Mouse (Mus musculus): ENCODE measurements at regions not wholly inside any gene's neighbourhood (a gene's known extent, or its start where the extent isn't known, plus 50 kb on each side); places are given as distances from the start of the nearest gene placed in this dataset.
A peak's percentile ranks its signal among the peaks of the same experiment; 100 is the strongest.
"Not testable (repeated sequence)": the region's sequence is repeated elsewhere in the genome, so short reads cannot be mapped to it uniquely, and the experiment has no call there.

DNA sequence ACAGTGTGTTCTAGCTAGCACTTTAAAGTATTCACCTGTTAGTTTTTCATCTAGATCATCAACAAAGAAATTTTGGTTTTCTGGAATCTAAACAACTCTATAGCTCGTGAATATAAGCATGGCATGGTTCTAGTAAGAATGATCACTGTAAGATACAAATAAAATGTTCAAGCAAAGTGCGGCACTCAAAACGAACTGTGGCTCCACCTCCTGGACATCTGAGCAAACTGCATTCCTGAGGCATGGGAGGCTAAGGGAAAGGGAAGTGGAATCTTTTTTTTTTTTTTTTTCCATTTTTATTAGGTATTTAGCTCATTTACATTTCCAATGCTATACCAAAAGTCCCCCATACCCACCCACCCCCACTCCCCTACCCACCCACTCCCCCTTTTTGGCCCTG is 276.9 kb upstream of the Tacstd2 start:
- TF ChIP-seq CTCF (IDR thresholded peaks at IDR 0.05; ENCODE audit: insufficient read depth, low read length) = peak; percentile 54
- H3K4me3 ChIP-seq (replicated peaks; ENCODE audit: extremely low read depth, low read depth, low read length); DNase-seq; H3K4me1 ChIP-seq (ENCODE audit: control insufficient read depth, insufficient read depth, low read length): not testable (repeated sequence)
- WGBS = 9% methylated on average over 3 of the region's 3 CpGs

DNA sequence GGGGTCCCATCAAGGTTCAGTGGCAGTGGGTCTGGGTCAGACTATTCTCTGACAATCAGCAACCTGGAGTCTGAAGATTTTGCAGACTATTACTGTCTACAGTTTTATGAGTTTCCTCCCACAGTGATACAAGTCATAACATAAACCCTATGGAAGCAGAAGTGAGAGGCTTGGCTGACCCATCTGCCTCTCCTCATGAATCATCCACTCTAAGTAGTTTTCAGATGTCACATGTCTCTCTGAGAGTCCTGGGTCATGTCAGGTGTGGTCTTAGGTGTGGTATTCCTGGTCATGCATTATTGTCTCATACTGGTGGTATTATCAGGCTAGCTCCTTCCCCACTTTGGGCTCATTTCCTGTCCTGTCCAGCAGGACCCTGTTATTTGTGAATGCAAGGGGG is 255.8 kb upstream of the Tacstd2 start:
- Histone ChIP-seq H3K4me3 (replicated peaks; ENCODE audit: extremely low read depth, low read depth, low read length) (no peak overlapping the region), H3K4me1 (ENCODE audit: control insufficient read depth, insufficient read depth, low read length) (no peaks in the 10 kb centered on the region)
- TF ChIP-seq POLR2A (IDR thresholded peaks at IDR 0.05; ENCODE audit: borderline replicate concordance, extremely low read depth, low read depth, low read length) (no peak), CTCF (IDR thresholded peaks at IDR 0.05; ENCODE audit: insufficient read depth, low read length) (no peak)
- DNase-seq = no peak

DNA sequence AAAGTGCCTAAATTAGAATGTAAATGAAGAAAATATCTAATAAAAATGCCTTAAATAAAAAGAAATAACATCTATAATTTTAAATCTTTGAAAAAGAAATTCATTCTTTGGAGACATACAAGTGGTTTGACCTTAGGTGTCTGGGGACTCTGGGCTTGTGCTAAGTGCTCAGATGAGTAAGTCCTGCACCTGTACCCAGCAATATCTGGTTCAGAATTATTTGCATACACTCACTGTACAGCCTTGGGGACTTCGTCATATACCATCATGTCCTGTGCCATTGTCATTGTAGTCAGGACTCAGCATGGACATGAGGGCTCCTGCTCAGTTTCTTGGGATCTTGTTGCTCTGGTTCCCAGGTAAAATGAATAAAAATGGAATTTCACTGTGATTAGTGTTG is 255.1 kb upstream of the Tacstd2 start:
- no peaks in the 10 kb centered on the region for H3K4me1 ChIP-seq (ENCODE audit: control insufficient read depth, insufficient read depth, low read length)
- DNase-seq = no peak
- H3K4me3 ChIP-seq (replicated peaks; ENCODE audit: extremely low read depth, low read depth, low read length) = no peak overlapping the region
- TF ChIP-seq CTCF (IDR thresholded peaks at IDR 0.05; ENCODE audit: insufficient read depth, low read length) (no peak), POLR2A (IDR thresholded peaks at IDR 0.05; ENCODE audit: borderline replicate concordance, extremely low read depth, low read depth, low read length) (no peak)
- 76% methylated on average over 1 of the region's 1 CpGs for WGBS

- Histone ChIP-seq H3K4me1 (ENCODE audit: control insufficient read depth, insufficient read depth, low read length) (no peaks in the 10 kb centered on the region), H3K4me3 (replicated peaks; ENCODE audit: extremely low read depth, low read depth, low read length) (no peak overlapping the region)
- no peak for DNase-seq
- TF ChIP-seq CTCF (IDR thresholded peaks at IDR 0.05; ENCODE audit: insufficient read depth, low read length) (no peak), POLR2A (IDR thresholded peaks at IDR 0.05; ENCODE audit: borderline replicate concordance, extremely low read depth, low read depth, low read length) (no peak)
- 71% methylated on average over 7 of the region's 7 CpGs for whole genome bisulfite sequencing
Measured at GRCm38 (mm10) chr6:67787091-67787765, 251.6 kb upstream of the Tacstd2 start.

DNA sequence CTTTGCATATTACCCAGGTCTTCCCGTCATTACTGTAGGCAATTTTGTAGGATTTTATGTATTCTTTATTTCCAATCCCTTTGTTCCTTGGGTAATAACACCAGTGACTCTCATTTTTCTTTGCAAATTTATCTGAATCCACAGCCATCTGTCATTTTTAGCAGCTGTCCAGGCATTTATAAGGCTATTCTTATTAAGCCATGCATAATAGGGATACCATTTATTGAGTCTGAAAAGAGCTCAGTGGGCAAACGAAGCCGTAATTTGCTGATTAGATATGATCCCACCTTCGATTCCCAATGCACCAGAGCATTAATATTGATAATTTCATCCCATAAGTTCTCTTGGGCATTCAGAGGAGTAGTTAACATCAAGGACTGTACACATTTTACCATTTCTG is 243.3 kb upstream of the Tacstd2 start:
- Histone ChIP-seq H3K4me1 (ENCODE audit: control insufficient read depth, insufficient read depth, low read length) (no peaks in the 10 kb centered on the region), H3K4me3 (replicated peaks; ENCODE audit: extremely low read depth, low read depth, low read length) (no peak overlapping the region)
- TF ChIP-seq CTCF (IDR thresholded peaks at IDR 0.05; ENCODE audit: insufficient read depth, low read length) = no peak
- TF ChIP-seq POLR2A (IDR thresholded peaks at IDR 0.05; ENCODE audit: borderline replicate concordance, extremely low read depth, low read depth, low read length) = no peak
- DNase-seq = no peak
- whole genome bisulfite sequencing = 75% methylated on average over 4 of the region's 4 CpGs

- 82% methylated on average over 1 of the region's 1 CpGs for WGBS
- H3K4me1 ChIP-seq (ENCODE audit: control insufficient read depth, insufficient read depth, low read length); DNase-seq; H3K4me3 ChIP-seq (replicated peaks; ENCODE audit: extremely low read depth, low read depth, low read length): not testable (repeated sequence)
Measured at GRCm38 (mm10) chr6:67754102-67754501, 218.5 kb upstream of the Tacstd2 start.

GRCm38 (mm10) chr6:67725611-67726010 is 190.0 kb upstream of the Tacstd2 start:
- TF ChIP-seq POLR2A (IDR thresholded peaks at IDR 0.05; ENCODE audit: borderline replicate concordance, extremely low read depth, low read depth, low read length) (no peak), CTCF (IDR thresholded peaks at IDR 0.05; ENCODE audit: insufficient read depth, low read length) (no peak)
- no peak for DNase-seq
- H3K4me1 ChIP-seq (ENCODE audit: control insufficient read depth, insufficient read depth, low read length) = no peaks in the 10 kb centered on the region
- WGBS = 48% methylated on average over 1 of the region's 1 CpGs
- H3K4me3 ChIP-seq (replicated peaks; ENCODE audit: extremely low read depth, low read depth, low read length) = no peak overlapping the region

DNA sequence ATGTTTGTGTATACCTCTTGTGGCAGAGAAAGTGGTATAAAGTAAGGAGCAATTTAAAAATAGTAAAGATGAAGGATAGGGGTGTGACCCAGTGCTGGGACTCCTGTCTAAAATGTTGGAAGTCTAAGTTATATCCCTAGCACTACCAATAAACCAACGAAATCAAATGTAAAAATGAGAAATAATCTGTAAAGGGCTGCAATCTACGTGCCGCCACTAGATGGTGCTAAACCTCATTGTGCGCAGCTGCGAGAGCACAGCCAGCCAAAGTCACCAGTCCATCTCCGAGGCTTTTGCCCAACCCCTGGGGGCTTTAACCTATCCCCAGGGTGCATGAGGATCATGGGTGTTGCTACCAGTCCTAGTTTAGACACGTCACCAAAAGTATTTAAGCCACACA is 163.4 kb upstream of the Tacstd2 start:
- WGBS = 13% methylated on average over 6 of the region's 7 CpGs
- not testable (repeated sequence) for H3K4me1 ChIP-seq (ENCODE audit: control insufficient read depth, insufficient read depth, low read length); H3K4me3 ChIP-seq (replicated peaks; ENCODE audit: extremely low read depth, low read depth, low read length); DNase-seq

GRCm38 (mm10) chr6:67690997-67691396 is 155.4 kb upstream of the Tacstd2 start:
- DNase-seq; H3K4me1 ChIP-seq (ENCODE audit: control insufficient read depth, insufficient read depth, low read length); H3K4me3 ChIP-seq (replicated peaks; ENCODE audit: extremely low read depth, low read depth, low read length): not testable (repeated sequence)
- WGBS = 54% methylated on average over 3 of the region's 3 CpGs

GRCm38 (mm10) chr6:67683105-67683504 is 147.5 kb upstream of the Tacstd2 start:
- H3K4me3 ChIP-seq (replicated peaks; ENCODE audit: extremely low read depth, low read depth, low read length); H3K4me1 ChIP-seq (ENCODE audit: control insufficient read depth, insufficient read depth, low read length); DNase-seq: not testable (repeated sequence)
- 67% methylated on average over 3 of the region's 3 CpGs for WGBS

GRCm38 (mm10) chr6:67681641-67682040 is 146.0 kb upstream of the Tacstd2 start:
- 52% methylated on average over 9 of the region's 10 CpGs for WGBS
- not testable (repeated sequence) for H3K4me1 ChIP-seq (ENCODE audit: control insufficient read depth, insufficient read depth, low read length); DNase-seq; H3K4me3 ChIP-seq (replicated peaks; ENCODE audit: extremely low read depth, low read depth, low read length)

- not testable (repeated sequence) for H3K4me1 ChIP-seq (ENCODE audit: control insufficient read depth, insufficient read depth, low read length); DNase-seq; H3K4me3 ChIP-seq (replicated peaks; ENCODE audit: extremely low read depth, low read depth, low read length)
- 33% methylated on average over 1 of the region's 1 CpGs for WGBS
Measured at GRCm38 (mm10) chr6:67679106-67679505, 143.5 kb upstream of the Tacstd2 start.

- WGBS = 75% methylated on average over 4 of the region's 4 CpGs
- not testable (repeated sequence) for H3K4me1 ChIP-seq (ENCODE audit: control insufficient read depth, insufficient read depth, low read length); H3K4me3 ChIP-seq (replicated peaks; ENCODE audit: extremely low read depth, low read depth, low read length); DNase-seq
Measured at GRCm38 (mm10) chr6:67674717-67675116, 139.1 kb upstream of the Tacstd2 start.

DNA sequence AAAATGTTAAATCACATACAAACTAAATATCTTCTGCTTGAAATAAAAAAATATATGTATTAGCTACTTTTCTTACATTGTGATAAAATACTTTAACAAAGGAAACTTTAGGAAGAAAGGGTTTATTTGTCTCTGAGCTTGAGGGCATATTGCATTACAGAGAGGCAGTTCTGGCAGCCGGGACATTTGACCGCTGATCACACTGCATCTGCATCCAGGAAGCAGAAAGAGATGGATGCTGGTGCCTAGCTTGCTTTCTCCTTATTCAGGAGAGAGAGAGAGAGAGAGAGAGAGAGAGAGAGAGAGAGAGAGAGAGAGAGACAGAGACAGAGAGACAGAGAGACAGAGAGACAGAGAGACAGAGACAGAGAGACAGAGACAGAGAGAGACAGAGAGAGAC is 137.7 kb upstream of the Tacstd2 start:
- 67% methylated on average over 2 of the region's 2 CpGs for WGBS
- H3K4me3 ChIP-seq (replicated peaks; ENCODE audit: extremely low read depth, low read depth, low read length); H3K4me1 ChIP-seq (ENCODE audit: control insufficient read depth, insufficient read depth, low read length); DNase-seq: not testable (repeated sequence)

GRCm38 (mm10) chr6:67668073-67668472 is 132.5 kb upstream of the Tacstd2 start:
- 75% methylated on average over 8 of the region's 8 CpGs for WGBS
- DNase-seq; H3K4me3 ChIP-seq (replicated peaks; ENCODE audit: extremely low read depth, low read depth, low read length); H3K4me1 ChIP-seq (ENCODE audit: control insufficient read depth, insufficient read depth, low read length): not testable (repeated sequence)
